Mouse (Mus musculus): ENCODE measurements at regions not wholly inside any gene's neighbourhood (a gene's known extent, or its start where the extent isn't known, plus 50 kb on each side); places are given as distances from the start of the nearest gene placed in this dataset.

DNA sequence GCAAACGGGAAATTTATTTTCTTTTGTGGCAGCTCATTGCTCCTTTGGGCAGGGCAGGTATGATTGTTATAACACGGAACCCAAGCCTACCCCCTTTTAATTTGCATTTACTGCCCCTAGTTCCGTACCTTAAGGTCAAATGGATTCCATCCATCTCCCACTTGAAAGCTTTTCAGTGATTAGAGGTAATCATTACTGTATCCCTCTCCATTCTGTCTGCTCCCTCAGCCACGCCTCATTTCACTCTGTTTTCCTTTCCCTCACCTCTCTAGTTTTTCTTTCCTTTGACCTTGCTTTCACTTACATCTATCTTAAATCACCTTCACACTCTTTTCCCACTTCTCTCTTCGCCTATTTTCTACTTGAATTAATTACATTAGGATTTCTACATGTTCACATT, 481.2 kb upstream of the Pdzrn3 start:
- TF ChIP-seq CTCF (IDR thresholded peaks at IDR 0.05; ENCODE audit: low read depth) (no peak), EP300 (IDR thresholded peaks at IDR 0.05; ENCODE audit: low read depth) (no peak)
